ENCODE assay signal across 23 mouse cellular contexts in genomic region chr1:37115847-37116246, GRCm38 (mm10).
"Had no signal": no experiment of that assay in that cellular context is flagged by ENCODE, and none has a peak within 500 bp of the region (broad histone marks: within the 10 kb centered on the region; RNA-seq: fewer than 3 reads in every experiment).

No protein-coding gene starts in this region.

- H3K36me3 ChIP-seq: heart, embryonic 12.5 days; hindbrain, embryonic 10.5 days; hindbrain, embryonic 12.5 days; kidney, embryonic 15.5 days; limb, embryonic 13.5 days; limb, embryonic 15.5 days; liver, embryonic 12.5 days had no signal

- H3K27me3 ChIP-seq: heart, embryonic 12.5 days; hindbrain, embryonic 12.5 days; kidney, embryonic 15.5 days; limb, embryonic 13.5 days; limb, embryonic 15.5 days; liver, embryonic 12.5 days had no signal

- ATAC-seq: hindbrain, embryonic 16.5 days; intestine, embryonic 16.5 days; liver, embryonic 12.5 days had no signal

- H3K4me1 ChIP-seq: heart, embryonic 12.5 days; hindbrain, embryonic 12.5 days; kidney, embryonic 15.5 days; limb, embryonic 13.5 days; liver, embryonic 12.5 days had no signal

- DNase-seq: heart, adult 18-20 months; heart, postnatal 10 days; heart, postnatal 4 days; kidney, adult 11 months; kidney, adult 2 months; kidney, adult 9 months; kidney, postnatal 14 days; kidney, postnatal 36 days; layer of hippocampus, adult 9-11 months; layer of hippocampus, postnatal 36 days; left cerebral cortex, postnatal 4 days had no signal

- H3K9me3 ChIP-seq: heart, embryonic 12.5 days; hindbrain, embryonic 10.5 days; hindbrain, embryonic 12.5 days; kidney, embryonic 15.5 days; limb, embryonic 13.5 days; limb, embryonic 15.5 days; liver, embryonic 12.5 days had no signal

- H3K27ac ChIP-seq: hindbrain, embryonic 10.5 days; hindbrain, embryonic 12.5 days; hindbrain, embryonic 14.5 days; kidney, embryonic 15.5 days; kidney, postnatal 0 days; limb, embryonic 13.5 days; limb, embryonic 15.5 days; liver, embryonic 12.5 days; liver, embryonic 14.5 days had no signal

- H3K4me3 ChIP-seq: heart, embryonic 12.5 days; hindbrain, embryonic 10.5 days; hindbrain, embryonic 12.5 days; kidney, embryonic 15.5 days; limb, embryonic 13.5 days; limb, embryonic 15.5 days; liver, embryonic 12.5 days had no signal
